Mouse (Mus musculus) adrenal gland, adult (tissue): ENCODE results near the gene Siva1.

Experiments
- DNase-seq, 2 experiments: peaks; one replicate each; pipeline ENCODE4 v3.0.0; 2022 to 2023; ENCODE audit warnings: low spot score in 1 of 2; ENCODE audit not compliant: inconsistent age in 2 of 2

The Siva1 gene

DNA sequence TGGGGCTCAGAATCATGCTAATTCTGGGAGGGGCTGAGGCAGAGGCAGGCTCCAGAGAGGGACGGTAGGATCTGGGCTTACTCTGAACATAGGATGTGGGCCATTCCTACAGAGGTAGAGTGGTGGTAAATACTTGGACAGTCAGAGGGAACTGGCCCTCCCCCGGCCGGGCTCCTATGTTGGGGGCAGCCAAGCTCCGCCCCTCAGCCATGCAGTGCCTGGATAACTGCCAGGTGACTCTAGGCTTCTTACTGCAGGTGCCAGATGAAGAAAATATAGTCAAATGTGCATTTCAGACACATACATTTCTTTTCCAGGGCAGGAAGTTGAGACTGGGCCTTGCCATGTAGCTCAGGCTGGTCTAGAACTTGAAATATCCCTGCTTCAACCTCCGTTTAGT lies 32.6 kb downstream of the Siva1 start:
- DNase-seq: peak; percentile 73 to 85

DNA sequence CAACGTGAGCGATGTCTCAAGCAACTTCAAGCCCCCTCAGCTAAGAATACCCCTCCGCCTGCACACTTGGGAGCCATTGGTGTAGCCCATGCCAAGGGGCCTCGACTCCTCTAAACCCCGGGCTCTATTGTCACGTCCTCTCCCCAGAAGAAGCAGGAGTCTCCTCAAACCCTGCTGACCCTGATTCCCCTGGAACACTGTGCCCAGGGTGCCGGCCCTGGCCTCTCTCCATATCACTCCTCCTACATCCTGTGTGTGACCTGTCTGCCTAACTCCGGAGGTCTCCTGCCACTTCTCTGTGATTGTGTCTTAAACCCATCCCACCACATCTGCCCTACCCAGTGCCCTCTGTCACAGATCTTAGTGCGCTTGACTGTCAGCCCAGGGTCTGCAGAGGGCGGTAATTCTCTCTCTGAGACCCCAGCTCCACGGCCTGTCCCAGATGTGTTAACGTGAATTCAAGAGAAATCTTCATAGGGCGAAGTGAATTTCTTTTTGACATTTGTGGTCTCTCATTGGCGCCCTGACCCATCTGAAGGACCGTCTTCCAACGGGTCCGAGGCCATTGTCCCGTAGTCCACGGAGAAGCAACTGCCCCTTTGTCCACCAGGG lies 33.6 kb downstream of the Siva1 start:
- DNase-seq: peak in 1 of 2 experiments; percentile 53

GRCm38 (mm10) chr12:112678555-112679026 lies 34.1 kb downstream of the Siva1 start, which contains the start of gene Zbtb42:
Zbtb42 (plus strand) TSS chr12:112678828.
- DNase-seq: peak; percentile 85 to 91

DNA sequence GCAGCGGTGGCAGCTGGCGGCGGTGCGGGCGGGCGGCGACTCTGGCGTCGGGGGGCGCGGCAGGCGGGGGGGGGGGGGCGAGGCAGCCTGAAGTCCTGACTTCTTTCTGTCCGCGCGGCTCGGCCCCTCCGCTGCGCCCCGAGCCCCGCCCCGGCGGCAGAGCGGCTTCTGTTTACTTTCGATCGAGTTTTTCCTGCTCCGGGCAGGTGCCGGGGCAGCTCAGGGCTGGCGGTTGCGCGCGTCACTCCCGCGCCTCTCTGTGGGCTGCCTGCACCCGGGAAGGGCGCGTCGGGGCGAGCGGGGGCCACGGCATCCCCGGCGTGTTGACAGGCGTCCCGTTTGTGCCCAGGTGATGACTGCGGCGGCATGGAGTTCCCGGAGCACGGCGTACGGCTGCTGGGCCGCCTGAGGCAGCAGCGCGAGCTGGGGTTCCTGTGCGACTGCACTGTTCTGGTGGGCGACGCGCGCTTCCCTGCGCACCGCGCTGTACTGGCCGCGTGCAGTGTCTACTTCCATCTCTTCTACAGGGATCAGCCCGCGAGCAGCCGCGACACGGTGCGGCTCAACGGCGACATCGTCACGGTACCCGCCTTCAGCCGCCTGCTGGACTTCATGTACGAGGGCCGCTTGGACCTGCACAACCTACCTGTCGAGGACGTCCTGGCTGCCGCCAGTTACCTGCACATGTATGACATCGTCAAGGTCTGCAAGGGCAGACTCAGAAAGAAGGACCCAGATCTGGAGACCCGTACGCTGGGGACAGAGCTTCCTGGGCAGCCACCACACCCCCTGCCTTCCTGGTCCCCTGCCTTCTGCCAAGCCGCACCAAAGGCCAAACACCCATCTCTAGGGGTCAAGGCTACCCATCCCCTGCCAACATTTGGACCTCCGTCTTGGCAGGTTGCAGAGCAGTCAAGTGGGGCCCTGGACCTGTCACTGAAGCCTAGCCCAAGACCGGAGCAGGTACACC lies 34.8 kb downstream of the Siva1 start:
- DNase-seq: peak; percentile 53 to 67

GRCm38 (mm10) chr12:112683351-112683750 lies 38.9 kb downstream of the Siva1 start:
- peak in 1 of 2 experiments; percentile 61 for DNase-seq

- peak in 1 of 2 experiments; percentile 47 for DNase-seq
Measured at GRCm38 (mm10) chr12:112688458-112688857, 44.0 kb downstream of the Siva1 start.

GRCm38 (mm10) chr12:112693185-112694126 lies 49.0 kb downstream of the Siva1 start:
- peak; percentile 97 to 98 for DNase-seq

GRCm38 (mm10) chr12:112694127-112694475 lies 49.6 kb downstream of the Siva1 start:
- DNase-seq: no peak

- DNase-seq: peak; percentile 69 to 78
Measured at GRCm38 (mm10) chr12:112696806-112697425, 52.4 kb downstream of the Siva1 start.
